Mouse (Mus musculus) hindbrain, embryonic 16.5 days (tissue): Measurements from ENCODE around the gene Arhgef10l. TPM values are rescaled to one million over a fixed set of nuclear protein-coding genes. Genes with fewer than 3 reads are reported as not detected.

Source experiments
- ATAC-seq: fragments of 200-750 bp; cut with Nextera tagmentation; 2 replicates; pipeline ENCODE4 v1.8.0; 2017; ENCODE audit warnings: moderate TSS enrichment, moderate library complexity
- H3K27ac ChIP-seq: fragments of 300-500 bp; sonication (generic); 2 replicates; pipeline ENCODE4 v1.5.1; 2014; ENCODE audit warnings: low read depth, mild to moderate bottlenecking, control low read depth, low read length, moderate library complexity
- H3K27me3 ChIP-seq: fragments of 300-500 bp; sonication (generic); replicated peaks from 2 replicates; pipeline ENCODE4 v1.6.1; 2014; ENCODE audit warnings: low read length; ENCODE audit not compliant: control insufficient read depth, insufficient read depth
- H3K36me3 ChIP-seq: fragments of 300-500 bp; sonication (generic); 2 replicates; pipeline ENCODE4 v1.6.1; 2014; ENCODE audit warnings: mild to moderate bottlenecking, low read length, moderate library complexity, mixed read lengths; ENCODE audit not compliant: control insufficient read depth, insufficient read depth
- H3K4me1 ChIP-seq: fragments of 300-500 bp; sonication (generic); 2 replicates; pipeline ENCODE4 v1.6.1; 2014; ENCODE audit warnings: low read depth, low read length; ENCODE audit not compliant: control insufficient read depth, insufficient read depth
- H3K4me2 ChIP-seq: fragments of 300-500 bp; sonication (generic); 2 replicates; pipeline ENCODE4 v1.6.1; 2014; ENCODE audit warnings: mild to moderate bottlenecking, low read length, control low read depth, moderate library complexity
- H3K4me3 ChIP-seq: fragments of 300-500 bp; sonication (generic); 2 replicates; pipeline ENCODE4 v1.5.1; 2014; ENCODE audit warnings: mild to moderate bottlenecking, low read length, control low read depth, moderate library complexity
- H3K9ac ChIP-seq: fragments of 300-500 bp; sonication (generic); 2 replicates; pipeline ENCODE4 v1.6.1; 2014; ENCODE audit warnings: low read depth, mild to moderate bottlenecking, control low read depth, low read length, moderate library complexity
- H3K9me3 ChIP-seq: fragments of 300-500 bp; sonication (generic); 2 replicates; pipeline ENCODE4 v1.6.1; 2014; ENCODE audit warnings: mild to moderate bottlenecking, low read length, moderate library complexity; ENCODE audit not compliant: control insufficient read depth
- WGBS: fragments of 180-500 bp; shearing (Covaris S2); extraction: QIAGEN DNeasy Blood & Tissue Kit; methylation state at CpG from one replicate; pipeline ENCODE4 v1.1.7; 2014; 5-methylcytosine and 5-hydroxymethylcytosine counted together
- polyA plus RNA-seq: library from polyadenylated mRNA; unstranded; fragments of >200 nt; fragmentation: Nextera tagmentation; extraction: Ambion mirVana; gene quantifications from 2 replicates; pipeline ENCODE4 v1.2.1, GENCODE M21; 2015

Arhgef10l gene
- polyA plus RNA-seq, 1 experiment from 2014 or later = 20.7 TPM

DNA sequence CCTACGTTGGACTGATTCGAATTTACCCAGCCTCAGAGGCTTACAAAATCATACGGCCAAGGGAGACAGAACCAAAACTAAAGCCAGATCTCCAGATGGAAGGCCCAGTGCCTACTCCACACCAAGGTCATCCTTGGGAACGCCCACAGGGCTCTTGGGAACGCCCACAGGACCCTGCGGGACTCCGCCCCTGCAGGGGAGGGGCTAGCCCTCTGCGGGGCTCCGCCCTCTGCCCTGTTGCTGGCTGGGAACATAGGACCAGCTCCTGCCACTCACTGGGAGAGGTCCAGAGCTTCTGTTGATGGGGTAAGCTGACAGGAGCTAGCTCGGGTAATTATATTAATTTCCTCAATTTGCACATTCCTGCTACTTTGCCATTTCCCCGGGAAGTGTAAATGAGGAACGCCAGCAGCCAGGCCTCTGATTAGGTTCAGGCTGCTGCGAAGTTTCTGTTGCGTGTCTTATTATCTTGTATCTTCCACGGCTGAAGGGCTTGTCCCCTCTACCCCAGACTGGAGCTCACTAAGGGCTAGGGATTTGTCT, 158.6 kb downstream of the Arhgef10l start:
- Histone ChIP-seq H3K4me2 (no peak overlapping the region), H3K4me1 (peaks cover 9% of the 10 kb centered on the region), H3K4me3 (no peak overlapping the region), H3K27me3 (no peaks in the 10 kb centered on the region), H3K9ac (no peak overlapping the region), H3K27ac (no peak overlapping the region), H3K9me3 (no peaks in the 10 kb centered on the region), H3K36me3 (no peaks in the 10 kb centered on the region; the same call in 1 of the 2 replicates)
- WGBS = 42% methylated on average over 15 of the region's 15 CpGs
- ATAC-seq = no peak; the same call in 1 of the 2 replicates

DNA sequence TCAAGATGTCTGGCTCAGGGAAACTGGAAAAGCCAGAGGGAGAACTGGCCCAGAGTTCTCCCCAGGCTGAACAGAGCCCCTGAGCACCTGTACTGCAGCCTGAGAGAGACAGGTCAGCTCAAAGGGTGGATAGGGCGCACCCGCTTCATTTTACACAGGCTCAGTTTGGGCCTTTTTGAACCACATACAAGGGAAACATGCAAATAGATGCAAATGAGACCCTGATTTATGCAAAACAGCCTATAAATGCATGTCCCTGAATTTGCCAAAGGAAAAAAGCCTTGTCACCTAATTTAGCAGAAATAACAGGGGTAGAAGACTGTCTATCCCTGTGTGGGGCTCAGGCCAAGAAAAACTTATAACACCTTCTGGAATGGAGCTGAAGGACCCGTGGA, 160.2 kb downstream of the Arhgef10l start:
- no peak overlapping the region for H3K27ac ChIP-seq
- no peak overlapping the region for H3K9ac ChIP-seq
- no peaks in the 10 kb centered on the region for H3K36me3 ChIP-seq
- H3K4me3 ChIP-seq = no peak overlapping the region
- H3K4me2 ChIP-seq = no peak overlapping the region
- peaks cover 9% of the 10 kb centered on the region for H3K4me1 ChIP-seq
- H3K9me3 ChIP-seq = no peaks in the 10 kb centered on the region
- WGBS = 66% methylated on average over 3 of the region's 3 CpGs
- no peaks in the 10 kb centered on the region for H3K27me3 ChIP-seq
- ATAC-seq = no peak

DNA sequence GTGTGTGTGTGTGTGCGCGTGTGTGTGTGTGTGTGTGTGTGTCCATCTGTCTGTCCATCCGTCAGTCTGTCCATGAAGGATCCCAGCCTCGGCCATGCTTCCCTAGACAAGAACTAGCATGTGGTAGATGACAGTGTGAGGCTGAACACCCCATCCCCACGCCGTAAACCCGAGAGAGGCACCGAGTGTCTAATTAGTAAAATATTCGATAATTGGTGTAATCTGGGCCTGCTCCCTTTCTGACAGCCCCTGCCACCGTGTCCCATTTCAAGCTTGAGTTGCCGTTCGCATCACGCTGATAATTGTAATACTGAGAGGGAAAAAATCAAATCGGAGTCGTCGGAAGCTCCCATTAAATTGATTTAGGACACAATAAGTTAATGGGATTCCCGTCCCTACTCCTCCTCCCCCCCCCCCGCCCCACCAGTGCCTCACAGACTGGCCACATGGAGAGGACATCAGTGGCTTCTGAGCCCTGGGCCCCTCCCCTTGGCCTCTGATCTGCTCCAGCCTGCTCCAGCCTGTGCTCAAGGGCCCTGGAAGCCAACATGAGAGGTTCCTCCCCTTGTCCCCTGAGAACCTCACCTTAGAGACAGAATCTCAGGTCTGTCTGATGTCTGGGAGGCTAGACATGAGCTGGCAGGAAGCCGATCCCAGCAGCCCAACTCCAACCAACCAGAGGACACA, 160.7 kb downstream of the Arhgef10l start:
- WGBS = 44% methylated on average over 19 of the region's 19 CpGs
- ATAC-seq = peak; percentile 55; the same call in 1 of the 2 replicates
- Histone ChIP-seq H3K4me3 (no peak overlapping the region), H3K36me3 (no peaks in the 10 kb centered on the region), H3K4me1 (peaks cover 9% of the 10 kb centered on the region), H3K4me2 (no peak overlapping the region), H3K9me3 (no peaks in the 10 kb centered on the region), H3K27ac (no peak overlapping the region), H3K9ac (no peak overlapping the region), H3K27me3 (no peaks in the 10 kb centered on the region)

- H3K27ac ChIP-seq = no peak overlapping the region
- no peak overlapping the region for H3K4me3 ChIP-seq
- ATAC-seq = 0 out of 2 replicates have a peak, but pooled peaks have one; percentile 26
- no peaks in the 10 kb centered on the region for H3K36me3 ChIP-seq
- H3K27me3 ChIP-seq = no peaks in the 10 kb centered on the region
- H3K4me2 ChIP-seq = no peak overlapping the region
- H3K9me3 ChIP-seq = no peaks in the 10 kb centered on the region
- peaks cover 9% of the 10 kb centered on the region for H3K4me1 ChIP-seq
- no peak overlapping the region for H3K9ac ChIP-seq
- 31% methylated on average over 16 of the region's 16 CpGs for WGBS
Measured at GRCm38 (mm10) chr4:140504067-140504913, 161.5 kb downstream of the Arhgef10l start.

- Histone ChIP-seq H3K36me3 (no peaks in the 10 kb centered on the region), H3K4me1 (peaks cover 9% of the 10 kb centered on the region), H3K4me3 (no peak overlapping the region), H3K27me3 (no peaks in the 10 kb centered on the region), H3K9me3 (no peaks in the 10 kb centered on the region), H3K27ac (no peak overlapping the region), H3K9ac (no peak overlapping the region), H3K4me2 (no peak overlapping the region)
- no peak for ATAC-seq
- WGBS = 50% methylated on average over 7 of the region's 7 CpGs
Measured at GRCm38 (mm10) chr4:140500766-140501165, 165.0 kb downstream of the Arhgef10l start.

- no peak for ATAC-seq
- no peak overlapping the region for H3K4me2 ChIP-seq
- no peak overlapping the region for H3K4me3 ChIP-seq
- no peak overlapping the region for H3K9ac ChIP-seq
- H3K36me3 ChIP-seq = no peaks in the 10 kb centered on the region
- WGBS = 75% methylated on average over 6 of the region's 6 CpGs
- no peaks in the 10 kb centered on the region for H3K9me3 ChIP-seq
- H3K4me1 ChIP-seq = peaks cover 5% of the 10 kb centered on the region
- H3K27ac ChIP-seq = no peak overlapping the region
- no peaks in the 10 kb centered on the region for H3K27me3 ChIP-seq
Measured at GRCm38 (mm10) chr4:140499571-140499970, 166.2 kb downstream of the Arhgef10l start.

- no peak overlapping the region for H3K4me2 ChIP-seq
- no peaks in the 10 kb centered on the region for H3K27me3 ChIP-seq
- WGBS = 47% methylated on average over 20 of the region's 20 CpGs
- H3K9me3 ChIP-seq = no peaks in the 10 kb centered on the region
- H3K36me3 ChIP-seq = no peaks in the 10 kb centered on the region
- H3K4me1 ChIP-seq = no peaks in the 10 kb centered on the region
- H3K4me3 ChIP-seq = no peak overlapping the region
- peak; percentile 60; the same call in 1 of the 2 replicates for ATAC-seq
- no peak overlapping the region for H3K27ac ChIP-seq
- no peak overlapping the region for H3K9ac ChIP-seq
Measured at GRCm38 (mm10) chr4:140497169-140497568, 168.6 kb downstream of the Arhgef10l start.

- Histone ChIP-seq H3K4me1 (no peaks in the 10 kb centered on the region; the same call in 1 of the 2 replicates), H3K4me2 (no peak overlapping the region), H3K4me3 (no peak overlapping the region), H3K36me3 (no peaks in the 10 kb centered on the region), H3K9ac (no peak overlapping the region), H3K27me3 (no peaks in the 10 kb centered on the region), H3K9me3 (no peaks in the 10 kb centered on the region), H3K27ac (no peak overlapping the region)
- 44% methylated on average over 5 of the region's 5 CpGs for WGBS
- no peak for ATAC-seq
Measured at GRCm38 (mm10) chr4:140491555-140491954, 174.3 kb downstream of the Arhgef10l start.

- no peak overlapping the region for H3K27ac ChIP-seq
- H3K4me1 ChIP-seq = no peaks in the 10 kb centered on the region
- H3K27me3 ChIP-seq = no peaks in the 10 kb centered on the region
- no peak overlapping the region for H3K9ac ChIP-seq
- no peak overlapping the region for H3K4me3 ChIP-seq
- no peaks in the 10 kb centered on the region for H3K36me3 ChIP-seq
- 70% methylated on average over 12 of the region's 12 CpGs for WGBS
- no peaks in the 10 kb centered on the region for H3K9me3 ChIP-seq
- ATAC-seq = no peak
- H3K4me2 ChIP-seq = no peak overlapping the region
Measured at GRCm38 (mm10) chr4:140485442-140485841, 180.4 kb downstream of the Arhgef10l start.
